Comparison of ENCODE assay signal across 10 mouse cellular contexts in genomic region chr1:185587671-185588347, GRCm38 (mm10).
DNase-seq lines count a peak whose midpoint lies in the region; ATAC-seq lines count a peak whose summit lies in the region.
"Had no signal": no experiment of that assay in that cellular context is flagged by ENCODE, and none has a peak within 500 bp of the region (broad histone marks: within the 10 kb centered on the region; RNA-seq: fewer than 3 reads in every experiment).

No protein-coding gene starts in this region.

- no peak overlapping the region for H3K4me3 ChIP-seq in forebrain, embryonic 11.5 days (ENCODE audit: low read depth, low read length)
- H3K4me3 ChIP-seq: erythroblast, embryonic 14.5 days had no signal

- no peak overlapping the region for H3K9ac ChIP-seq in forebrain, embryonic 11.5 days (ENCODE audit: low read length)

- H3K36me3 ChIP-seq in forebrain, embryonic 11.5 days (ENCODE audit: control insufficient read depth, insufficient read depth, low read length): no peaks in the 10 kb centered on the region

- 89% methylated on average over 13 of the region's 13 CpGs for WGBS in forebrain, embryonic 11.5 days

- no peaks in the 10 kb centered on the region for H3K9me3 ChIP-seq in forebrain, embryonic 11.5 days (ENCODE audit: control insufficient read depth, low read length)

- no peaks in the 10 kb centered on the region for H3K4me1 ChIP-seq in forebrain, embryonic 11.5 days (replicated peaks; ENCODE audit: control insufficient read depth, insufficient read depth, low read length)

- peak; percentile 4 for DNase-seq in kidney, adult 9 months
- no peak for DNase-seq in kidney, adult 11 months
- DNase-seq in gastrocnemius, adult 18-20 months (ENCODE audit: low spot score): peak; percentile 52
- peak; percentile 36 for DNase-seq in kidney, postnatal 14 days
- peak; percentile 58 to 80 for DNase-seq in lung, postnatal 4 days
- no peak for DNase-seq in cerebellum, adult 11-12 months
- no peak for DNase-seq in cerebellum, adult 11 months
- DNase-seq in forebrain, embryonic 11.5 days (ENCODE audit: low spot score): no peak

- H3K27me3 ChIP-seq in forebrain, embryonic 11.5 days (ENCODE audit: control insufficient read depth, insufficient read depth, low read length): no peaks in the 10 kb centered on the region

- no peak for ATAC-seq in forebrain, embryonic 11.5 days (replicated peaks; ENCODE audit: low FRiP score)

- H3K27ac ChIP-seq in forebrain, embryonic 11.5 days (ENCODE audit: low read depth, low read length): no peak overlapping the region
- H3K27ac ChIP-seq: macrophage had no signal

- H3K4me2 ChIP-seq in forebrain, embryonic 11.5 days (ENCODE audit: low read depth, low read length, severe bottlenecking): no peak overlapping the region

Comparison
In these comparisons a context has a peak if more than half of its experiments do, and no peak if none do; other contexts are left out.
1. DNase-seq: peak in kidney, adult 9 months (single experiment), gastrocnemius, adult 18-20 months (single experiment), kidney, postnatal 14 days (single experiment) and lung, postnatal 4 days (2 of 2); none in kidney, adult 11 months (single experiment), cerebellum, adult 11-12 months (single experiment), cerebellum, adult 11 months (single experiment) and forebrain, embryonic 11.5 days (single experiment).